Mouse (Mus musculus) mature B cell (primary cell): ENCODE results near the gene Ccdc43.

ENCODE experiments used
- in situ Hi-C: fragments of 300-500 bp; cut with MboI; formaldehyde crosslinking; loops from 2 replicates; pipeline ENCODE4 v1.14.3; 2019

Ccdc43 gene

GRCm38 (mm10) chr11:102665151-102665550, 32.4 kb downstream of the Ccdc43 start:
- in situ Hi-C loops: no loop called here

GRCm38 (mm10) chr11:102663416-102663815, 34.2 kb downstream of the Ccdc43 start, which contains the start of gene Meioc:
Gene Meioc (plus strand): TSS chr11:102663716.
- in situ Hi-C loops: no loop called here

DNA sequence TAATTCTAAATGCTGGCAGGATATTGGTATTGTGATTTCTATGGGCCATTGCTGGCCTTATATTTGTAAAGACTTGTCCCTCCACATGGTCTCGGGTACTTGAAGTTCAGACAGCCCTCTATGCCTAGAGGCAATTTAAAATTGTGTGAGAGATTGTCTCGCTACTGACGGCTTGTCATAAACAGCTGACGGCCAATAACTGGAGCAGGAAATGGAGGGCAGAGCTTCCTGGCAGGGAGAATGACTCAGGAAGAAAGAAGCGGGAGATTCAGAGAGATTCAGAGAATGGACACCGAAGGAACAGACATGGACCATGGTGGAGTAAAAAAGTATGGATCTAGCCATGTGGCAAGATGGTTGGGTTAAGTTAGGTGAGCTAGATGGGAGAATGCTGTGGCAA, 40.7 kb downstream of the Ccdc43 start:
- in situ Hi-C loops: no loop called here

GRCm38 (mm10) chr11:102656326-102656926, 41.2 kb downstream of the Ccdc43 start:
- in situ Hi-C loops: no loop called here

- in situ Hi-C loops: no loop called here
These were observed 41.7 kb downstream of the Ccdc43 start for GRCm38 (mm10) chr11:102655888-102656287.

- in situ Hi-C loops: no loop called here
These were observed 44.7 kb downstream of the Ccdc43 start for GRCm38 (mm10) chr11:102652844-102653243.

- in situ Hi-C loops: no loop called here
These were observed 46.2 kb downstream of the Ccdc43 start for GRCm38 (mm10) chr11:102651381-102651780.

DNA sequence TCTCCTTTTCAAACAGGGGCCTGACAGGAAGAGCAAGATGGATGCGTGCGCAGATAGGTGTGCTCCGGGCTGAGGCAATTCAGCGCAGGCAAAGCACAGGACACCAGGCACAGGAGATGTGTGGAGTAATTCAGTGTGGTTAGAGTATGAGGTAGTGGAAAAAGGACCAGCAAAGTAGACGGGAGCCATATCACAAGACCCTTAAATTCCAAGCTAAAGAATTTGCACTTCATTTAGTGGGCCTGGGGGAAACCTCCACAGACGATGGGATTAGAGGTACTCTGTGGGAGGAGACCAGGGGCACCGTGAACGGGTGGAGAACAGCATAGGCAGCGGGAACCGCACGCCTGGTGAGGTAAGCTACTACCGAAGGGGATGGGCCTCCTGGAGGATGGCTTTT, 49.7 kb downstream of the Ccdc43 start:
- in situ Hi-C loops: no loop called here

- in situ Hi-C loops: no loop called here
These were observed 51.4 kb downstream of the Ccdc43 start for GRCm38 (mm10) chr11:102646226-102646625.

- in situ Hi-C loops: no loop called here
These were observed 53.6 kb downstream of the Ccdc43 start for GRCm38 (mm10) chr11:102643891-102644382.

GRCm38 (mm10) chr11:102636887-102637286, 60.7 kb downstream of the Ccdc43 start:
- in situ Hi-C loops: no loop called here
